Mouse (Mus musculus) liver, postnatal 0 days (tissue): ENCODE measurements around the gene Adamts10. TPM values are rescaled to one million over a fixed set of nuclear protein-coding genes. Genes with fewer than 3 reads are reported as not detected.

Experiments
- ATAC-seq: fragments of 200-750 bp; cut with Nextera tagmentation; 2 replicates; pipeline ENCODE4 v1.8.0; 2017; ENCODE audit warnings: mild to moderate bottlenecking, moderate library complexity
- DNase-seq: peaks from one replicate; pipeline ENCODE4 v3.0.0-alpha.2; 2016
- H3K27ac ChIP-seq: fragments of 300-500 bp; sonication (generic); 2 replicates; pipeline ENCODE4 v1.5.1; 2014; ENCODE audit warnings: antibody characterized with exemption, moderate library complexity, mild to moderate bottlenecking, low read depth
- H3K27me3 ChIP-seq: fragments of 300-500 bp; sonication (generic); 2 replicates; pipeline ENCODE4 v1.6.1; 2014; ENCODE audit warnings: low read length, control low read depth, mixed read lengths; ENCODE audit not compliant: insufficient read depth
- H3K36me3 ChIP-seq: fragments of 300-500 bp; sonication (generic); replicated peaks from 2 replicates; pipeline ENCODE4 v1.6.1; 2014; ENCODE audit warnings: mild to moderate bottlenecking, control low read depth, low read length, moderate library complexity, mixed read lengths; ENCODE audit not compliant: insufficient read depth
- H3K4me1 ChIP-seq: fragments of 300-500 bp; sonication (generic); 2 replicates; pipeline ENCODE4 v1.6.1; 2014; ENCODE audit warnings: antibody characterized with exemption, mild to moderate bottlenecking, control low read depth; ENCODE audit not compliant: insufficient read depth
- H3K4me2 ChIP-seq: fragments of 300-500 bp; sonication (generic); 2 replicates; pipeline ENCODE4 v1.6.1; 2014; ENCODE audit warnings: low read depth, mild to moderate bottlenecking, low read length, moderate library complexity, mixed read lengths
- H3K4me3 ChIP-seq: fragments of 300-500 bp; sonication (generic); 2 replicates; pipeline ENCODE4 v1.5.1; 2014; ENCODE audit warnings: low read depth, low read length
- H3K9ac ChIP-seq: fragments of 300-500 bp; sonication (generic); replicated peaks from 2 replicates; pipeline ENCODE4 v1.6.1; 2014; ENCODE audit warnings: mild to moderate bottlenecking, moderate library complexity
- H3K9me3 ChIP-seq: fragments of 300-500 bp; sonication (generic); 2 replicates; pipeline ENCODE4 v1.6.1; 2016; ENCODE audit warnings: mild to moderate bottlenecking, control low read depth, low read length, mixed read lengths
- CTCF ChIP-seq: sonication (generic); IDR thresholded peaks from 2 replicates; pipeline ENCODE4 v1.5.1; 2016; ENCODE audit warnings: antibody characterized with exemption, low read depth
- EP300 ChIP-seq: IDR thresholded peaks from 2 replicates; pipeline ENCODE4 v1.6.1; 2016; ENCODE audit warnings: antibody characterized with exemption, low read depth, mild to moderate bottlenecking
- WGBS: fragments of 180-500 bp; shearing (Covaris S2); extraction: QIAGEN DNeasy Blood & Tissue Kit; methylation state at CpG from one replicate; pipeline ENCODE4 v1.1.7; 2014; ENCODE audit not compliant: insufficient replicate concordance; 5-methylcytosine and 5-hydroxymethylcytosine counted together
- polyA plus RNA-seq: library from polyadenylated mRNA; unstranded; fragments of >200 nt; fragmentation: Nextera tagmentation; extraction: Ambion mirVana; gene quantifications from 2 replicates; pipeline ENCODE4 v1.2.1, GENCODE M21; 2015

Adamts10 gene
- polyA plus RNA-seq, 1 experiment from 2014 or later: 3.5 TPM

GRCm38 (mm10) chr17:33557922-33558321, 33.9 kb downstream of the Adamts10 start:
- ATAC-seq (no peak), DNase-seq (no peak)
- 62% methylated on average over 4 of the region's 4 CpGs for WGBS
- Histone ChIP-seq H3K9me3 (no peaks in the 10 kb centered on the region), H3K4me1 (peaks cover 3% of the 10 kb centered on the region; the same call in 1 of the 2 replicates), H3K4me2 (peak overlapping the region; percentile 50), H3K36me3 (no peaks in the 10 kb centered on the region), H3K27me3 (no peaks in the 10 kb centered on the region), H3K27ac (no peak overlapping the region), H3K4me3 (peak overlapping the region; percentile 15; the same call in 1 of the 2 replicates), H3K9ac (no peak overlapping the region)
- TF ChIP-seq EP300 (no peak), CTCF (no peak)

- ATAC-seq: peak; percentile 77
Observed at GRCm38 (mm10) chr17:33563527-33564076, 39.6 kb downstream of the Adamts10 start.

GRCm38 (mm10) chr17:33564599-33564998, 40.6 kb downstream of the Adamts10 start:
- Histone ChIP-seq H3K36me3 (no peaks in the 10 kb centered on the region), H3K4me2 (no peak overlapping the region), H3K27me3 (no peaks in the 10 kb centered on the region), H3K9me3 (no peaks in the 10 kb centered on the region), H3K27ac (peak overlapping the region; percentile 80), H3K4me1 (peaks cover 8% of the 10 kb centered on the region; the same call in 1 of the 2 replicates), H3K9ac (no peak overlapping the region), H3K4me3 (no peak overlapping the region)
- WGBS: 19% methylated on average over 1 of the region's 1 CpGs
- ATAC-seq (no peak), DNase-seq (no peak)
- TF ChIP-seq EP300: no peak
- no peak for TF ChIP-seq CTCF

More at GRCm38 (mm10) chr17:33563527-33564076, 39.6 kb downstream of the Adamts10 start:
- Histone ChIP-seq H3K9me3 (no peaks in the 10 kb centered on the region), H3K27me3 (no peaks in the 10 kb centered on the region), H3K4me3 (no peak overlapping the region), H3K4me2 (peak overlapping the region; percentile 26; the same call in 1 of the 2 replicates), H3K36me3 (no peaks in the 10 kb centered on the region), H3K27ac (peak overlapping the region; percentile 80), H3K4me1 (peaks cover 8% of the 10 kb centered on the region; the same call in 1 of the 2 replicates), H3K9ac (no peak overlapping the region)
- DNase-seq: peak; percentile 34
- WGBS: 42% methylated on average over 2 of the region's 2 CpGs
- no peak for TF ChIP-seq CTCF
- TF ChIP-seq EP300: peak; percentile 49; the same call in 1 of the 2 replicates

- H3K4me3 ChIP-seq: no peak overlapping the region
- H3K4me2 ChIP-seq: no peak overlapping the region
- no peaks in the 10 kb centered on the region for H3K9me3 ChIP-seq
- DNase-seq (no peak), ATAC-seq (peak; percentile 44; the same call in 1 of the 2 replicates)
- no peaks in the 10 kb centered on the region for H3K36me3 ChIP-seq
- H3K4me1 ChIP-seq: peaks cover 8% of the 10 kb centered on the region; the same call in 1 of the 2 replicates
- H3K27ac ChIP-seq: peak overlapping the region; percentile 12; the same call in 1 of the 2 replicates
- TF ChIP-seq CTCF: no peak
- no peak for TF ChIP-seq EP300
- H3K27me3 ChIP-seq: no peaks in the 10 kb centered on the region
- H3K9ac ChIP-seq: no peak overlapping the region
- WGBS: 22% methylated on average over 2 of the region's 2 CpGs
Observed at GRCm38 (mm10) chr17:33566182-33566581, 42.2 kb downstream of the Adamts10 start.

GRCm38 (mm10) chr17:33584061-33584460, 60.1 kb downstream of the Adamts10 start:
- TF ChIP-seq CTCF (no peak), EP300 (no peak)
- no peak for DNase-seq
- H3K4me1 ChIP-seq: no peaks in the 10 kb centered on the region
- no peak overlapping the region for H3K4me3 ChIP-seq
- H3K27ac ChIP-seq: no peak overlapping the region
- no peaks in the 10 kb centered on the region for H3K9me3 ChIP-seq
- H3K4me2 ChIP-seq: no peak overlapping the region
- no peaks in the 10 kb centered on the region; the same call in 1 of the 2 replicates for H3K36me3 ChIP-seq
- ATAC-seq: no peak
- 81% methylated on average over 4 of the region's 4 CpGs for WGBS
- no peaks in the 10 kb centered on the region for H3K27me3 ChIP-seq
- no peak overlapping the region for H3K9ac ChIP-seq

- H3K4me1 ChIP-seq: no peaks in the 10 kb centered on the region
- H3K9ac ChIP-seq: no peak overlapping the region
- H3K4me2 ChIP-seq: no peak overlapping the region
- ATAC-seq (no peak), DNase-seq (no peak)
- H3K4me3 ChIP-seq: no peak overlapping the region
- H3K27ac ChIP-seq: no peak overlapping the region
- H3K36me3 ChIP-seq: no peaks in the 10 kb centered on the region; the same call in 1 of the 2 replicates
- H3K27me3 ChIP-seq: no peaks in the 10 kb centered on the region
- no peaks in the 10 kb centered on the region for H3K9me3 ChIP-seq
- no peak for TF ChIP-seq CTCF
- TF ChIP-seq EP300: no peak
- WGBS: 69% methylated on average over 17 of the region's 17 CpGs
Observed at GRCm38 (mm10) chr17:33586011-33586410, 62.0 kb downstream of the Adamts10 start.
